Mouse (Mus musculus) liver, adult 2 months (tissue): ENCODE measurements at regions not wholly inside any gene's neighbourhood (a gene's known extent, or its start where the extent isn't known, plus 50 kb on each side); places are given as distances from the start of the nearest gene placed in this dataset.

Source experiments
- CTCF ChIP-seq: fragments of 200-500 bp; IDR thresholded peaks from 2 replicates; pipeline ENCODE4 v1.5.1; 2011; ENCODE audit warnings: low read depth, low read length, control low read depth
- POLR2A ChIP-seq: fragments of 200-500 bp; IDR thresholded peaks from 2 replicates; pipeline ENCODE4 v1.6.1; 2011; ENCODE audit warnings: low read length, control low read depth; ENCODE audit not compliant: insufficient read depth; ENCODE audit errors: extremely low read depth

GRCm38 (mm10) chr10:42095986-42096385, 77.7 kb upstream of the Armc2 start:
- no peak for TF ChIP-seq POLR2A
- no peak for TF ChIP-seq CTCF
